Mouse (Mus musculus) megakaryocyte, adult 5-6 weeks (primary cell): Measurements from ENCODE around the gene AI413582. TPM values are rescaled to one million over a fixed set of nuclear protein-coding genes. Genes with fewer than 3 reads are reported as not detected.

Source experiments
- ATAC-seq: 2 replicates; pipeline ENCODE4 v1.8.0; 2016; ENCODE audit warnings: mild to moderate bottlenecking, inconsistent platforms; ENCODE audit not compliant: poor library complexity, severe bottlenecking
- total RNA-seq, 2 experiments: library from RNA; stranded (forward) in 1 of 2; stranded (reverse) in 1 of 2; fragments of 153-499, 151-499 nt in 1 of 2; fragments of 221-1000, 200-1000 nt in 1 of 2; gene quantifications; 2 replicates each; pipeline versions ENCODE4 v1.2.3 to v1.2.4; 2015 to 2017

Gene AI413582
- total RNA-seq (2015) (58.0 and 63.8 TPM in 2 replicates), total RNA-seq (2017) (55.4 and 62.9 TPM in 2 replicates)

GRCm38 (mm10) chr17:27565163-27565941 lies at the start of gene AI413582:
TSS of gene AI413582 (minus strand) at chr17:27565756.
- peak; percentile 85 for ATAC-seq

DNA sequence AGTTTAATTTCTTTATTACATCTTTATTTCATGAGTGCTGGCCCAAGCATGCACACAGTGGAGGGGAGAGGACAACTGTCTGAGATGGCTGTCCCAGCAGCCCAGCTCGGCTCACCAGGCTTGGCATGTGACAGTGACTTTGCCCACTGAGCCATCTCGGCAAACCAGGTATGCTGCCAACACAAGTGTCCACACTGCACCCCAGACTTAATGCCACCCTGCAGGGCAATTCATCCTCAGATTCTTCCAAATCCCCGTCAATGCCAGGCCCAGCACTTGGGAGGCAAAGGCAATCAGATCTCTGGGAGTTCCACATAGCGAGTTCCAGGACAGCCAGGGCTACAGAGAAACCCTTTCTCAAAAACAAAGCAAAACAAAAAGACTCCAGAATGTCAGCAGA lies 47.5 kb upstream of the AI413582 start:
- ATAC-seq, result no peak

DNA sequence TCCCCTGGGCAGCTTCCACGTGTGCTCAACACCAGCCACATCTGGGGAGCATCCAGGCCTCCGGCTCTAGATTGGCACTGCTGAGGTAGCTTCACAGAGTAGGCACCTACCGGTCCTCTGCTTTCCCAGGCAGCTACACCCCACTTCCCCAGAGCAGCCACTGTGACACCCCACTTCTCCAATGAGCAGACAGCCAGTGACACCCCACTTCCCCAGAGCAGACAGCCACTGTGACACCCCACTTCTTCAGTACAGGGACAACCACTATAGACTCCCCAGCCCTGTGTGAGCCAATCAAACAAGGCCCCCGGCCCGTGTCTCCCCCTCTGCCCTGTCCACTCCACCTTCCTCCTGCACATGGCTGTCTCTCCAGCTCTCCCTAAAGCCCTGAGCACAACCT lies 46.4 kb upstream of the AI413582 start:
- ATAC-seq, result peak; percentile 88

GRCm38 (mm10) chr17:27611519-27611884 lies 45.9 kb upstream of the AI413582 start:
- no peak for ATAC-seq

DNA sequence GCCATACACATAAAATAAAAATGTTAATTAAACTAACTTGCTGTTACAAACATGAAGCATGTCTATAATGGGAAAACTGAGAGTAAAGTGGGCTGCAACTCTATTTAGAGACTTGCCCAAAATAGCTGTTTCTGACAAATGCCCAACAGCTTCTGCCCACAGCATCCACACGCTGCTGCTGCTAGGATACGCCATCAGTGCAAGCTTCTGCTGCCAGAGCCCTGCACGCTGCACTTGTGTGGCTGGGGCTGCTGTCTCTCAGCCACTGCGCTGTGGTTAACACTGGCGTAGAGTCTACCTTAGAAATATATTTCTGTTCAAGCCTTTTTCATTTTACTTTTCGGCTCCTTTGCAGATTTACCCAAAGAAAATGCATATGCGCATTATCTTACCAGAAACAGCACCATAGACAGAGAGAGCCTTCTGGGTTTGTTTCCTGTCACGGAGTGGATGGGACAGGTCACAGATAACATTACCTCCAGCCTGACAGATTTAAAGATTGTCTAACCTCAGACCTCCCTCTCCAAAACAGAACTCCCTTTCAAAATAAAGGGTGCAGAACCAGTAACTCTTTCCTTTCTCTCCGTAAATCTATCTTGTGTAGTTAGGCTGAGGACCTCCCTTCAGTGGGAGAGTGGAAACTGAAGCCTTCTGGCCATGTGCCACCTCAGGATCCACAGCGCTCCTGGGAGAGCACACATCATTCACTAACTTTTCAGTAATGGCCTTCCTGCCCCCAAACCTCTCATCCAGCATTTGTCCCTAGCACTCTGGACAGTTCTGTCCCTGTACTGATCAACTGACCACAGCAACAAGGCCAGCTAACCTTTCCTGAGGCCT lies 45.3 kb upstream of the AI413582 start:
- no peak for ATAC-seq

- ATAC-seq, result no peak
These were observed 44.0 kb upstream of the AI413582 start for GRCm38 (mm10) chr17:27609576-27609975.

- ATAC-seq, result no peak
These were observed 38.1 kb upstream of the AI413582 start for GRCm38 (mm10) chr17:27603522-27604234.

- ATAC-seq, result no peak
These were observed 37.5 kb upstream of the AI413582 start for GRCm38 (mm10) chr17:27603036-27603435.

GRCm38 (mm10) chr17:27600869-27601268 lies 35.3 kb upstream of the AI413582 start:
- no peak for ATAC-seq

- no peak for ATAC-seq
These were observed 34.7 kb upstream of the AI413582 start for GRCm38 (mm10) chr17:27600286-27600685.

- ATAC-seq, result no peak
These were observed 31.0 kb upstream of the AI413582 start for GRCm38 (mm10) chr17:27596376-27597190.

DNA sequence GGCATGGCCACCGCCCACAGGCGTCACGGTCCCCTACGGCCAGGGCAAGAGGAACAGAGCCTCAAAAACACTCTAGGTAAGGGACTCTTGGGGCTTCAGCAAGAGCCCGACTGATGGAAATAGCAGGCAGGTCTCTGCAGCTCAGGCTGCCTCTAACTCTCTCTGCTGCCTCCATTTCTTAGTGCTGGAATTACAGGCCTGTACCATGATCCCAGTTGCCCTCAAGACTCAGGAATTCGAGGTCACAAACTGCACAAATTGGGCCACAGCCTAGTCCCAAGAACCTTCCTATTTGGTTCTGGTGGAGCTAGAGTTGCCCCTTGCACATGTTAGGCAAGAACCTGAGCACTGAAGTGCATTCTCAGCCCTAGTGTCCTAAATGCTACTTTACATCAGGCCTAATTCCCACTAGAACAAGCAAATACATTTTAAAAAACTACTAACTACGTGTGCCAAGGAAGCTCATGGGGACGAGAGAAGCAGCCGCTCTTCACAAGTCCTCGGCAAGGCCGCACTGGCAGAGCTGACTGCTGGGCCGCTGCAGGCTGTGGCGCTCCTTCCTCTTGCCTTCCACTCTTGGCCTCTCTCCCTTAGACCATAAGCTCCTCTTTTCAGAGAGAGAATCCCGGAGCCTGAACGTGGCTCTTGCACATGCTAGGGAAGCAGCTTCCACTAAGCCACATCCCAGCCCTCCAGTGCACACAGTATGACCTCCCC lies 30.3 kb upstream of the AI413582 start:
- no peak for ATAC-seq

- 0 out of 2 replicates have a peak, but pooled peaks have one; percentile 57 for ATAC-seq
These were observed 27.0 kb upstream of the AI413582 start for GRCm38 (mm10) chr17:27592565-27592910.

- peak; percentile 82 for ATAC-seq
These were observed 26.4 kb upstream of the AI413582 start for GRCm38 (mm10) chr17:27591826-27592564.

DNA sequence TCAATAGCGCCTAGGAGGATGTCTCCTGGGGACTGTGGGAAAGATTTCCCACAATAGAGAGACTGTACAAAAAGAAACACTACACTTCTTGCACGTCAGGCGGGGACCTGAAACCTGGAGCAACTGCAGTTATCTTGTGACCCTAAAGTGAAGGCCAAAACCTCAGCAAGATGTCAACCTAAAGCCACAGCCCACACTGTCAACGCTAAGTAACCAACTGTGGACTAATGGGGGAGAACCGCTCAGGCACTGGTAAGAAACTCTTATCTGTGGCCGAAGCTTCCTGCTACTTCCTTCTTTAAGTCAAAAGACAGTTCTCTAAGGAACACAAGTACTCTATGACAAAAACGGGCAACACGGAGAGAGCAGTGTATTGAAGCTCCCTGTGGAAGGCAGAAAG lies 22.7 kb upstream of the AI413582 start:
- peak; percentile 54 for ATAC-seq

GRCm38 (mm10) chr17:27587252-27587651 lies 21.7 kb upstream of the AI413582 start:
- no peak for ATAC-seq

GRCm38 (mm10) chr17:27586661-27587060 lies 21.1 kb upstream of the AI413582 start:
- ATAC-seq, result no peak

DNA sequence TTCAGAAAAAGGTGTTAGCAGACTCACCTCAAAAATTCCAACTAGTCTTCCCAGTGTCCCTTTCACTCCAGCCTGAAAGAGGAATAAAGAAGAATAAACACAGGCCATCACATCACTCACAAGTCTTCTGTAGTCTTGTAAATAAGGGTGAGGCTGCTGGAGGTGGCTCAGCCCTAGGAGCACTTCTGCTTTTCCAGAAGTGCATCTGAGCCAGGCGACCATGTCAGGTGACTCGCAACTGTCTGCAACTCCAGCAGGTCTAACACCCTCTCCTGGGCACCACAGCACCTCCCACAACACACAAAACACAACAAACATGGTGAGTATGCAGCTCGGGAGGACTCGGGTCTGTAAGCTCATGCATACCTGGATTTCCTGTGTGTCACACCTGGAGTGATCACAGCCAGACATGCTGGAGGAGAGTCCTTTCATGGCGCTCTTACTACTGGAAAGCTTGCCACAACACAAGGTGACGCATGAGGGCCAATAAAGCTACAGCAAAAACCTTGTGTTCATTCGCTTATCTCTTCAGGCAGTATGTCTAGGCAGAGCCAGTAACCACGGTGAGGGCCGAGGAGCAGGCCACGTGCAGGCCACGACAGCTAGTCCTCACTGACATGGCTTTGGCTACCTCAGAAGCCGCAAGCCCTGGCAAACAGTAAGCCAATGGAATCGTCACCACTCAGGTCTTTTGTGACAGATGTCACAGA lies 17.8 kb upstream of the AI413582 start:
- ATAC-seq, result peak; percentile 64
